Mouse (Mus musculus) ES-Bruce4 (cell line): ENCODE data around the gene Gm4981.

Experiments
- CTCF ChIP-seq: IDR thresholded peaks from one replicate; pipeline ENCODE4 v1.8.1; 2011; ENCODE audit warnings: low read depth, low read length
- EP300 ChIP-seq: IDR thresholded peaks from 2 replicates; pipeline ENCODE4 v1.6.1; 2011; ENCODE audit warnings: low read depth, low read length; ENCODE audit not compliant: insufficient read depth
- POLR2A ChIP-seq: IDR thresholded peaks from one replicate; pipeline ENCODE4 v1.8.1; 2011; ENCODE audit warnings: low read length; ENCODE audit not compliant: insufficient read depth

GRCm38 (mm10) chr10:58205986-58206385 is 30.5 kb downstream of the Gm4981 start:
- no peak for TF ChIP-seq EP300
- no peak for TF ChIP-seq POLR2A
- no peak for TF ChIP-seq CTCF
